Mouse (Mus musculus) liver, postnatal 0 days (tissue): ENCODE data around the gene Gns. TPM values are rescaled to one million over a fixed set of nuclear protein-coding genes. Genes with fewer than 3 reads are reported as not detected.

ENCODE experiments used
- ATAC-seq: fragments of 200-750 bp; cut with Nextera tagmentation; 2 replicates; pipeline ENCODE4 v1.8.0; 2017; ENCODE audit warnings: mild to moderate bottlenecking, moderate library complexity
- DNase-seq: peaks from one replicate; pipeline ENCODE4 v3.0.0-alpha.2; 2016
- H3K27ac ChIP-seq: fragments of 300-500 bp; sonication (generic); 2 replicates; pipeline ENCODE4 v1.5.1; 2014; ENCODE audit warnings: antibody characterized with exemption, moderate library complexity, mild to moderate bottlenecking, low read depth
- H3K27me3 ChIP-seq: fragments of 300-500 bp; sonication (generic); 2 replicates; pipeline ENCODE4 v1.6.1; 2014; ENCODE audit warnings: low read length, control low read depth, mixed read lengths; ENCODE audit not compliant: insufficient read depth
- H3K36me3 ChIP-seq: fragments of 300-500 bp; sonication (generic); replicated peaks from 2 replicates; pipeline ENCODE4 v1.6.1; 2014; ENCODE audit warnings: mild to moderate bottlenecking, control low read depth, low read length, moderate library complexity, mixed read lengths; ENCODE audit not compliant: insufficient read depth
- H3K4me1 ChIP-seq: fragments of 300-500 bp; sonication (generic); 2 replicates; pipeline ENCODE4 v1.6.1; 2014; ENCODE audit warnings: antibody characterized with exemption, mild to moderate bottlenecking, control low read depth; ENCODE audit not compliant: insufficient read depth
- H3K4me2 ChIP-seq: fragments of 300-500 bp; sonication (generic); 2 replicates; pipeline ENCODE4 v1.6.1; 2014; ENCODE audit warnings: low read depth, mild to moderate bottlenecking, low read length, moderate library complexity, mixed read lengths
- H3K4me3 ChIP-seq: fragments of 300-500 bp; sonication (generic); 2 replicates; pipeline ENCODE4 v1.5.1; 2014; ENCODE audit warnings: low read depth, low read length
- H3K9ac ChIP-seq: fragments of 300-500 bp; sonication (generic); replicated peaks from 2 replicates; pipeline ENCODE4 v1.6.1; 2014; ENCODE audit warnings: mild to moderate bottlenecking, moderate library complexity
- H3K9me3 ChIP-seq: fragments of 300-500 bp; sonication (generic); 2 replicates; pipeline ENCODE4 v1.6.1; 2016; ENCODE audit warnings: mild to moderate bottlenecking, control low read depth, low read length, mixed read lengths
- CTCF ChIP-seq: sonication (generic); IDR thresholded peaks from 2 replicates; pipeline ENCODE4 v1.5.1; 2016; ENCODE audit warnings: antibody characterized with exemption, low read depth
- EP300 ChIP-seq: IDR thresholded peaks from 2 replicates; pipeline ENCODE4 v1.6.1; 2016; ENCODE audit warnings: antibody characterized with exemption, low read depth, mild to moderate bottlenecking
- WGBS: fragments of 180-500 bp; shearing (Covaris S2); extraction: QIAGEN DNeasy Blood & Tissue Kit; methylation state at CpG from one replicate; pipeline ENCODE4 v1.1.7; 2014; ENCODE audit not compliant: insufficient replicate concordance; 5-methylcytosine and 5-hydroxymethylcytosine counted together
- polyA plus RNA-seq: library from polyadenylated mRNA; unstranded; fragments of >200 nt; fragmentation: Nextera tagmentation; extraction: Ambion mirVana; gene quantifications from 2 replicates; pipeline ENCODE4 v1.2.1, GENCODE M21; 2015

Gene Gns
- polyA plus RNA-seq, 1 experiment from 2014 or later: 27.7 TPM

DNA sequence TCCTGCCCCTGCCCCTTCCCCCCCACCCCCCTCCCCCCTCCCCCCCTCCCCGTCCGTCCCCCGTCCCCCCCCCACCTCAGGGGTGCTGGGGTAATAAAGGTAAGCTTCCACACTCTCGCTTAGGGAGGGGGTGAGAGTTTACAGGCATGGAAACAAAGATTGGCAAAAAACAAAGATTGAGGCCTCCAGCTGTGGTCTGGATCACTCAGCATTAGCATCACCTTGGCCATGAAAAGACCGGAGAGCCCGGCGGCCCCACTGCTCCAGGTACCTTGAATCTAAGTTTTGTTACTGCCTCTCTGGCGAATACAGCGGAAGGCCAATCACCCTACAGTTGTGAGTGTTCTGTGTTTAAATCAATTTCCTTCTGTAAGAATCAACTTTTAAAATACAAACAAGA is 39.1 kb downstream of the Gns start:
- TF ChIP-seq EP300 (no peak), CTCF (no peak)
- Histone ChIP-seq H3K27ac (no peak overlapping the region), H3K9ac (no peak overlapping the region), H3K36me3 (no peaks in the 10 kb centered on the region), H3K27me3 (no peaks in the 10 kb centered on the region), H3K4me3 (no peak overlapping the region), H3K9me3 (no peaks in the 10 kb centered on the region), H3K4me1 (no peaks in the 10 kb centered on the region), H3K4me2 (no peak overlapping the region)
- DNase-seq (no peak), ATAC-seq (no peak)
- WGBS: 78% methylated on average over 6 of the region's 9 CpGs

DNA sequence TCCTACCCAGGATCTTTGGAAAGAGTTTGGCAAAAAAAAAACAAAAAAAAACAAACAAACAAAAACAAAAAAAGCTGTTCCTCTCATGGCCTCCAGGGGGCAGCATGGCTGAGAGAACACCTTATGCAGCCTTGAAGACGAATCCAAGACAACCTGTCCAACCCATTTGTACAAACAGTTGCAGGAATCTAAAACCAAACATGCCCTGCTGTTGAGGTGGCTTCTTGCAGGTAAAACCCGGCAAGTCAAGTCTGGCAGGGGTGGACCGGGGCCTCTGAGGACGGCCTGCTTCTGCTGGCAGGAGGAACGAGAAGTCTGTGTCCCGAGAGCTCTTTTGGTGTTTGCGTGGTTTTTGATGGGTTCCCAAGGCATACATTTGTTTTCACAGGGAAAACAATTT is 44.8 kb downstream of the Gns start:
- no peaks in the 10 kb centered on the region for H3K9me3 ChIP-seq
- TF ChIP-seq CTCF (peak; percentile 88), EP300 (no peak)
- no peak overlapping the region for H3K9ac ChIP-seq
- H3K27ac ChIP-seq: no peak overlapping the region
- peak; percentile 41 for DNase-seq
- no peaks in the 10 kb centered on the region for H3K4me1 ChIP-seq
- ATAC-seq: no peak
- no peak overlapping the region for H3K4me2 ChIP-seq
- H3K36me3 ChIP-seq: peaks cover 35% of the 10 kb centered on the region
- 58% methylated on average over 7 of the region's 7 CpGs for WGBS
- H3K4me3 ChIP-seq: no peak overlapping the region
- H3K27me3 ChIP-seq: no peaks in the 10 kb centered on the region

DNA sequence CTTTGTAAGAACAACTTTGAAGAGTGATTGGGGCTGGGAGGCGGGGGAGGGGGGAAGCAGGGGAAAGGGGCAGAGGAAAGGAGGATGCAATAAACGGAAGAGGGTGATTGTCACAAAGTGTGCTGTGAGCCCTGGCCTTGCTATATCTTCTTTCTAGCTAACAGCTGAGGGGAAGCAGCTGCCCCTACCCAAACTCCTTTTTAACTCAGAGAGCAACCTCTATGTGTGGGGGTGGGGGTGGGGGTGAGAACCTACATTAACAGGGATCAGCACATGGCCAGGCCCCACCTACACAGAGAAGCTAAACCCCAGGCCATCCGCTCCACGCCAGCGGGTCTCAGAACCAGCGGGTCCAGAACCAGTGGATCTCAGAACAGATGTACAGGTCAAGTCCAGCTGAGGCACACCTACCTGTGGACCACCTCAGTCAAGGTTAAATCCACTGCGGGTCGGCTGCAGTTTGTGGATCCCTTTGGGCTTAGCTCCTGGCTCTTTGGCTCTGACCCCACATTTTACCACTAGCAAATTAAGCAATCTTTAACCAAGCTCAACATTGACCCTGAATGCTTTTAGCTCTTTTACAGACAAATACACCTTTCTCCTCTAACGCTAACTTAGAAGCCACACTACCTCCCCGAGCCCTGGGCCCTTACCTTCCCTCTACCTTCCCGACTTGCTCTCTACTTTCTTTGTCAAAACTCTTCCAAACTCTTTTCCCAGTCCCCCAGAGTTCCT is 47.0 kb downstream of the Gns start:
- H3K9ac ChIP-seq: no peak overlapping the region
- peak overlapping the region; percentile 34; the same call in 1 of the 2 replicates for H3K27ac ChIP-seq
- H3K27me3 ChIP-seq: no peaks in the 10 kb centered on the region
- DNase-seq: no peak
- H3K36me3 ChIP-seq: peaks cover 50% of the 10 kb centered on the region
- H3K4me1 ChIP-seq: no peaks in the 10 kb centered on the region
- no peaks in the 10 kb centered on the region for H3K9me3 ChIP-seq
- H3K4me2 ChIP-seq: no peak overlapping the region
- WGBS: 70% methylated on average over 11 of the region's 11 CpGs
- TF ChIP-seq EP300 (no peak), CTCF (no peak)
- ATAC-seq: peak; percentile 59
- no peak overlapping the region for H3K4me3 ChIP-seq

DNA sequence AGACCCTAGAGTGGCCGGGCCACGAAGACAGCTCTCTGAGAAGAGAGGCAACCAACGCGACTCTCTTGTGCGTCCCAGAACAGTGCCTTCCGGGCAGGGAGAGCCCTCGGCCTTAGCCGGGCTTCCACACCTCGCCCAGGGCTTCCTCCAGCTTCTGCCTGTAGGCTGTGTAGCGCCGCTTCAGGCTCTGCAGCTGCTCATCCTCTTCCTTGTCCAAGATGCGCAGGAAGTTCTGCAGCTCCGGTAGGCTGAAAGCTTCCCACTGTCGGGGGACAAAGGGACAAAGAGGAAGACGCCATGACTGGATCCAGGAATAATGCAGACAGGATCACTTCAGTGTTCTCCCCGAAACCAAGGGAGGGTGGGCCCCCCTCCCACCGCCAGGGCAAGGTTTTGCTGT is 47.9 kb downstream of the Gns start:
- TF ChIP-seq CTCF (no peak), EP300 (no peak)
- Histone ChIP-seq H3K4me1 (0 out of 2 replicates have a peak, but pooled peaks cover 2% of the 10 kb centered on the region), H3K27me3 (no peaks in the 10 kb centered on the region), H3K27ac (no peak overlapping the region), H3K36me3 (peaks cover 51% of the 10 kb centered on the region), H3K9ac (no peak overlapping the region), H3K4me2 (no peak overlapping the region), H3K4me3 (no peak overlapping the region), H3K9me3 (no peaks in the 10 kb centered on the region)
- DNase-seq: no peak
- 71% methylated on average over 17 of the region's 17 CpGs for WGBS
- ATAC-seq: no peak

DNA sequence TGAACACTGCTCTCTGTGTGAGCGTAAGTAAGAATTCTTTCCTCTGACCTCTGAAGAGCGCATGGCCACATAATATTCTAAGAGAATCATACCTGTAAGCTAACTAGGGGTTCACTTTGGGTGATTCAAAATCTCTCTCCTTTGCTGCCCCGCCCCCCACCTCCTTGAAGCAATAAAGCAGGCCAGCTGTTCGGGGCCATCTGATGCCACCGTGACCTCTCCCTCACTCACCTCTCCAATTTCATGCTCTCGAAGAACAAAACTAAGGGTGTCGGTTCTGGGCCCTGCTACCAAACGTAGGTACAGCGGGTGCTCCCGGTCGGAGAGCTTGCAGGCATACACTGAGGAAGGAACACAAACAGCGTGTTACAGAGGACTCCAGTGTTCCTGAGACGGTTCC is 49.2 kb downstream of the Gns start:
- H3K36me3 ChIP-seq: peaks cover 54% of the 10 kb centered on the region
- H3K27ac ChIP-seq: no peak overlapping the region
- no peak overlapping the region for H3K9ac ChIP-seq
- DNase-seq (no peak), ATAC-seq (no peak)
- peaks cover 13% of the 10 kb centered on the region; the same call in 1 of the 2 replicates for H3K4me1 ChIP-seq
- no peaks in the 10 kb centered on the region for H3K27me3 ChIP-seq
- TF ChIP-seq EP300 (no peak), CTCF (no peak)
- H3K4me2 ChIP-seq: no peak overlapping the region
- H3K9me3 ChIP-seq: no peaks in the 10 kb centered on the region
- WGBS: 91% methylated on average over 13 of the region's 13 CpGs
- H3K4me3 ChIP-seq: no peak overlapping the region

DNA sequence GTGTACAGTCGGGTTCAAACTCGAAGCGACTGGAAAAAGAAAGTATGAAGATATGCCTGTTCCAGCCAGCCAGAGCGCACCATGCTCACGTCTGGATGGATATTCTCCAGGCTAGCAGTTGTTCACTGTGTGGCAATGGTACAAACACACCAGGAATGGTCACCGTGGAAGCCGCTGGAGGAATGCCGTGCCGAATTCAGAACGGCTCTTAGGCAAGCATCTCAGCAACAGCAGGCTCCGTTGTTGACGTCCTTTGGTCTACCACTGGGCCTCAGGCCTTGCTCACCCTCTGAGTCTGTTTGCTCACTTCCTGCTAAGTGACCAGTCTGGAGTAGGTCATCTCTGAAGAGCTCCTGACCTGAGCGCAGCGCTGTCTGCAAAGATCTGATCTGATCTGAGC is 53.9 kb downstream of the Gns start:
- DNase-seq (no peak), ATAC-seq (no peak)
- Histone ChIP-seq H3K4me3 (no peak overlapping the region), H3K27ac (no peak overlapping the region), H3K4me2 (no peak overlapping the region), H3K27me3 (no peaks in the 10 kb centered on the region), H3K9me3 (no peaks in the 10 kb centered on the region), H3K36me3 (peaks cover 27% of the 10 kb centered on the region), H3K4me1 (peaks cover 27% of the 10 kb centered on the region), H3K9ac (no peak overlapping the region)
- TF ChIP-seq CTCF: no peak
- no peak for TF ChIP-seq EP300
- WGBS: 67% methylated on average over 14 of the region's 14 CpGs
